Mouse (Mus musculus) intestine, postnatal 0 days (tissue): ENCODE measurements around the gene Bglap2. TPM values are rescaled to one million over a fixed set of nuclear protein-coding genes. Genes with fewer than 3 reads are reported as not detected.
"Not testable (repeated sequence)": the region's sequence is repeated elsewhere in the genome, so short reads cannot be mapped to it uniquely, and the experiment has no call there.

Experiments used
- ATAC-seq: fragments of 200-750 bp; cut with Nextera tagmentation; 2 replicates; pipeline ENCODE4 v1.8.0; 2017; ENCODE audit warnings: mild to moderate bottlenecking, moderate TSS enrichment, moderate library complexity
- H3K27ac ChIP-seq: fragments of 300-500 bp; sonication (generic); 2 replicates; pipeline ENCODE4 v1.5.1; 2014; ENCODE audit warnings: mild to moderate bottlenecking, low read depth, low read length, moderate library complexity
- H3K27me3 ChIP-seq: fragments of 300-500 bp; sonication (generic); replicated peaks from 2 replicates; pipeline ENCODE4 v1.6.1; 2014; ENCODE audit warnings: low read length, mixed read lengths; ENCODE audit not compliant: control insufficient read depth, insufficient read depth
- H3K36me3 ChIP-seq: fragments of 300-500 bp; sonication (generic); 2 replicates; pipeline ENCODE4 v1.6.1; 2014; ENCODE audit warnings: mild to moderate bottlenecking, moderate library complexity; ENCODE audit not compliant: control insufficient read depth, insufficient read depth
- H3K4me1 ChIP-seq: fragments of 300-500 bp; sonication (generic); replicated peaks from 2 replicates; pipeline ENCODE4 v1.6.1; 2014; ENCODE audit warnings: antibody characterized with exemption, low read length, mixed read lengths; ENCODE audit not compliant: control insufficient read depth, insufficient read depth
- H3K4me2 ChIP-seq: fragments of 300-500 bp; sonication (generic); replicated peaks from 2 replicates; pipeline ENCODE4 v1.6.1; 2014; ENCODE audit warnings: low read depth, mild to moderate bottlenecking, moderate library complexity
- H3K4me3 ChIP-seq: fragments of 300-500 bp; sonication (generic); 2 replicates; pipeline ENCODE4 v1.5.1; 2014; ENCODE audit warnings: low read depth, low read length
- H3K9ac ChIP-seq: fragments of 300-500 bp; sonication (generic); 2 replicates; pipeline ENCODE4 v1.6.1; 2014; ENCODE audit warnings: mild to moderate bottlenecking, low read depth, low read length
- H3K9me3 ChIP-seq: fragments of 300-500 bp; sonication (generic); 2 replicates; pipeline ENCODE4 v1.6.1; 2016; ENCODE audit warnings: mixed run types; ENCODE audit not compliant: control insufficient read depth
- CTCF ChIP-seq: sonication (generic); IDR thresholded peaks from 2 replicates; pipeline ENCODE4 v1.5.1; 2016; ENCODE audit warnings: low read depth, mild to moderate bottlenecking, control low read depth, antibody characterized with exemption, moderate library complexity
- WGBS: fragments of 180-500 bp; shearing (Covaris S2); extraction: QIAGEN DNeasy Blood & Tissue Kit; methylation state at CpG from one replicate; pipeline ENCODE4 v1.1.7; 2014; 5-methylcytosine and 5-hydroxymethylcytosine counted together
- polyA plus RNA-seq: library from polyadenylated mRNA; unstranded; fragments of >200 nt; fragmentation: Nextera tagmentation; extraction: Ambion mirVana; gene quantifications from 2 replicates; pipeline ENCODE4 v1.2.1, GENCODE M21; 2015

Gene Bglap2
- polyA plus RNA-seq, result not detected in 2 replicates

DNA sequence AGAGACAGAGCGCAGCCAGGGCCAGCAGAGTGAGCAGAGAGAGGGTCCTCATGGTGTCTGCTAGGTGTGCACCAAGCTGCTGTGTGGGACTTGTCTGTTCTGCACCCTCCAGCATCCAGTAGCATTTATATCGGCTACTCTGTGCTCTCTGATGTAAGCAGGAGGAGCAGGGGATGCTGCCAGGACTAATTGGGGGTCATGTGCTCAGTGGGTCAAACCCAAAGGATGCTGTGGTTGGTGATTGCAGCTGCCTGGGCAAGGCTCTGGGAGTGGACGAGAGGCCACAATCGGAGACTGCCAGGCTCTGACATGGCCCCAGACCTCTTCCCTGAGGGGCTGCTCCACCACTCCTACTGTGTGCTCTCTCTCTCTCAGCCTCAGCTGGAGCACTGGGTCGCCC lies at the start of gene Bglap2:
Gene Bglap2 (minus strand): TSS at position 101 of the 400 bp plus-strand sequence.
- not testable (repeated sequence) for H3K4me2 ChIP-seq

DNA sequence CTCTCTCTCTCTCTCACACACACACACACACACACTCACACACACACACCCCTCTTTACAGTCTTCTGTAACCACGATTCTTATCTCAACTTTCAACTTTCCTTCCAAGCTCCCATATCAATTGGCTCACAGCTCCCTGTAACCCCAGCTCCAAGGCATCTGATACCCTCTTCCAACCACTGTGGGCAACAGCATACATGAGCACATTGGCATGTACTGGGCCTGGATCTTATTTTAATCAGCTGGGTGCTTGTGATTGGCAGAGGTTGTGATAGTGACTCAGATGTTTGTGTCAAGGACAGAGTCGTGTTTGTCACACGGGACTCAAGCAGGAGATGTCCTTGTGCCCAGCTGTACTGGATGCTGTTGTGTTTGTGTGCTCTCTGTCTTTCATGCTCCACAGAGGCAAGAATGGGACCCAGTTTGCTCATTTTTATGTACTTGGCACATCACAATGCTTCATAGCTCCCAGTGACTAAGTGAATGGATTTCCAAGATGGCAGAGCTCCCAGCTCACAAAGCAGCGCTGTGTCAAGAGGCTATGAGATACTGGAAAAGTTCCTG lies 48.9 kb upstream of the Bglap2 start:
- H3K9me3 ChIP-seq, result no peaks in the 10 kb centered on the region

More for the DNA sequence above, at the start of gene Bglap2:
- H3K36me3 ChIP-seq, H3K4me3 ChIP-seq, H3K27ac ChIP-seq, ATAC-seq, H3K9ac ChIP-seq, H3K4me1 ChIP-seq, H3K27me3 ChIP-seq, H3K9me3 ChIP-seq: not testable (repeated sequence)
- 77% methylated on average over 4 of the region's 5 CpGs for WGBS

DNA sequence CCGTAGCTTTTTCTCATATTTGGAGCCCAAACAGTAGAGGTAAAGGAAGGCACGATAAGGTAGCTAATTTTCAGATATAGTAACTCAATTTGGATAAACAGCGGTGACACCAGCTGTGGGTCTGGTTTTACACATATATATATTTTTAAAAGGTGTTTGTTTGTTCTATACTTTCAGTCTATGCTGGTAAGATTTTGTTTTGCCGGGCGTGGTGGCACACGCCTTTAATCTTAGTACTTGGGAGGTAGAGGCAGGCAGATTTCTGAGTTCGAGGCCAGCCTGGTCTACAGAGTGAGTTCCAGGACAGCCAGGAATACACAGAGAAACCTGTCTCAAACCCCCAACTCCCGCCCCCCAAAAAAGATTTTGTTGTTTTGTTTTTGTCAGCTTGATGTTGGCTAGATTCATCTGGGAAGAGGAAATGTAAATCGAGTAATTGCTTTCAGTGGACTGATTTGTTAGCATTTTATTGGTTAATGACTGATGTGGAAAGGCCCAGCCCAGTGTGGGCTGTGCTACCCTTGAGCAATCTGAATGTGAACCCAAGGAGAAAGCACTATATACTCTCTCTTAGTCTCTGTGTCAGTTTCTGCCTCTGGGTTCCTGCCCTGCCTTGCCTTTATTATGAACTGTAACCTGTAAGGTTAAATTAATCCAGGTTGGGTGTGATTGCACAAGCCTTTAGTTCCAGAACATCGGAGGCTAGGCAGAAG lies 47.4 kb upstream of the Bglap2 start:
- Histone ChIP-seq H3K27ac (0 out of 2 replicates have a peak overlapping the region, but pooled peaks have one; percentile 36), H3K4me3 (no peak overlapping the region), H3K9me3 (no peaks in the 10 kb centered on the region), H3K4me1 (0 out of 2 replicates have a peak, but pooled peaks cover 11% of the 10 kb centered on the region), H3K36me3 (peaks cover 6% of the 10 kb centered on the region), H3K27me3 (no peaks in the 10 kb centered on the region), H3K9ac (no peak overlapping the region), H3K4me2 (no peak overlapping the region)
- 67% methylated on average over 10 of the region's 10 CpGs for WGBS
- ATAC-seq, result no peak
- no peak for TF ChIP-seq CTCF

More for the DNA sequence above, 48.9 kb upstream of the Bglap2 start:
- ATAC-seq, result no peak
- H3K4me3 ChIP-seq, result no peak overlapping the region
- H3K9ac ChIP-seq, result no peak overlapping the region
- no peak for TF ChIP-seq CTCF
- no peak overlapping the region for H3K4me2 ChIP-seq
- 0 out of 2 replicates have a peak, but pooled peaks cover 6% of the 10 kb centered on the region for H3K4me1 ChIP-seq
- H3K36me3 ChIP-seq, result no peaks in the 10 kb centered on the region
- H3K27ac ChIP-seq, result no peak overlapping the region
- no peaks in the 10 kb centered on the region for H3K27me3 ChIP-seq
- WGBS, result 64% methylated on average over 4 of the region's 4 CpGs

DNA sequence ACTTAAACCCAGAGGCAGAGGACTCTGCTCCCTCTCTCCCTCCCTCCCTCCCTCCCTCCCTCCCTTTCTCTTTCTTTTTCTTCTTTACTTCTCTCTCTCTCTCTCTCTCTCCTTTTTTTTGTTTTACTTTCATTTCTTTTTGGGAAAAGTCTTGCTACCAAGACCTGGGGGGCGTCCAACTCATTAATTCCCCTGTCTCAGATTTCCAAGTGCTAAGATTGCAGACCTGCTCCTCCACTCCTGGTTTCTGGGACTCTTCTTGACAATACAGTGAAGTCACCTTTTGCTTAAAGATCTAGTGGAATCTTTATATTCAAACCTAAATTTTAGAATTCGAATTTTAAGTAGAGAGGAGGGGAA lies 46.8 kb upstream of the Bglap2 start:
- Histone ChIP-seq H3K9ac (no peak overlapping the region), H3K36me3 (peaks cover 11% of the 10 kb centered on the region), H3K4me1 (0 out of 2 replicates have a peak, but pooled peaks cover 11% of the 10 kb centered on the region), H3K27me3 (no peaks in the 10 kb centered on the region), H3K4me2 (peak overlapping the region; percentile 95), H3K4me3 (peak overlapping the region; percentile 68; the same call in 1 of the 2 replicates), H3K9me3 (no peaks in the 10 kb centered on the region), H3K27ac (peak overlapping the region; percentile 36; the same call in 1 of the 2 replicates)
- 7% methylated on average over 2 of the region's 2 CpGs for WGBS
- no peak for ATAC-seq
- TF ChIP-seq CTCF, result no peak

DNA sequence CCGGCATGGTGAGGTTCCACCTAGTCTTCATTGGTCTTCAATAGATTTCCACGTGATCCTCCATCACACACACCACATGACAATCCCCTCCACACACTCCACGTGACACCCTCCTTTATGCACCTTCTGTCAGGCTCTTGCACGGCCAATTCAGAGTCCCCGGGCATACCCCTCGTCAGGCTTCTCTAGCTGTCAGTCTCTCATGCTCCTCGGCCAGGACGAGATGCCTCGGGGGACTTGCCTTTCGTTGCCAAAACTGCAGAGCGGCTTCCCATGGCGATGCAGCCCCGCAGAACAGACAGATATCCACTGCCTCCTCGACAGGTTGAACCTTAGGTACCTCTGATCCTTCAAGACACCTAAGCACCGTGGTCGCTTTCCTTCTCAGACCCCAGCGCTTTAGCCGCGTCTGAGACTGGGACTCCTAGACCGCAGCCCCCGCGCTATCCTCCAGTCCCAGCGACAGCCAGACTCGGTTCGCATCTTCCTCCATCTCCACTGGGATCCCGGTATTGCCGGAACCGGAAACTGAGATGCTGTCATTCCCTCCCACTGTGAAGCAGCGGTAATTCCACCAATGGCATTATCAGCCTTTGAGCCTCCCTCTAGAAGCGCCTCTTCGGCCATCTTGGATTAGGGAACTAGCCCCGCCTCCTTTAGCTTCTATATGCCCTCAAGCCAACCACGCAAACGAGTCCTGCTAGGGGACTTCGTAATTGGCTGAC lies 46.3 kb upstream of the Bglap2 start, which contains the start of gene Slc25a44:
Gene Slc25a44 (minus strand): TSS at position 535 of the 725 bp plus-strand sequence.
- Histone ChIP-seq H3K4me2 (peak within 1 kb of the TSS; percentile 95), H3K4me1 (0 out of 2 replicates have a peak, but pooled peaks cover 11% of the 10 kb centered on the region), H3K27ac (peak within 1 kb of the TSS; percentile 41; the same call in 1 of the 2 replicates), H3K27me3 (no peaks in the 10 kb centered on the region), H3K9ac (peak within 1 kb of the TSS; percentile 59), H3K4me3 (peak within 1 kb of the TSS; percentile 68), H3K9me3 (no peaks in the 10 kb centered on the region), H3K36me3 (peaks cover 17% of the 10 kb centered on the region)
- TF ChIP-seq CTCF, result no peak
- 1% methylated on average over 35 of the region's 35 CpGs for WGBS
- peak; percentile 94 for ATAC-seq
